Mouse (Mus musculus): ENCODE data around the gene Fam184b.

Gene Fam184b

GRCm38 (mm10) chr5:45496479-45496878 is 142.9 kb downstream of the Fam184b start:
- TF ChIP-seq CTCF (conservative IDR thresholded peaks at IDR 0.05; ENCODE audit: low read length) (no peak), NANOG (IDR thresholded peaks at IDR 0.05; ENCODE audit: borderline replicate concordance, low read length) (no peak), POU5F1 (IDR thresholded peaks at IDR 0.05; ENCODE audit: borderline replicate concordance, low read length) (no peak)
- H3K36me3 ChIP-seq (ENCODE audit: insufficient read depth, low read length): peaks cover 71% of the 10 kb centered on the region

DNA sequence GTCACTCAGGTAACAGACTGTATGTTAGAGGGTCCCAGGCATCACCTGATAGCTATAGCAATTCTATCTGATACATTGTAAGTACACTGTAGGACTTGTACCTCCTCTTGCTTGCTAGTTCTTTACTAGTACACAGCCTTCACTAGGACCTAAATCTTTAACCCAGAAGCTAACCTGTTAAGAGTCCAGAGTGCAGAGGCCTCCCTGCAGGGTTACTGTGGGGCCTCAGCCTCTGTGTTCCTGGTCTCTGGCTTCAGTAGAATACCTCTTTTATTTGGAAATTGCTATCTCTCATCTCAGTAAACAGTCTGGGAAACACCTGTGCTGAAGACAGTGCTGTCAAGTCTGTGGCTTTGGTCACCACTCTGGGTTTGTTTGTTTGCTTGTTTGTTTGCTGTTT is 143.4 kb downstream of the Fam184b start:
- H3K4me3 ChIP-seq (replicated peaks; ENCODE audit: low read length): peak overlapping the region; percentile 98
- no peak for TF ChIP-seq CTCF (conservative IDR thresholded peaks at IDR 0.05; ENCODE audit: low read length)
- TF ChIP-seq POU5F1 (IDR thresholded peaks at IDR 0.05; ENCODE audit: borderline replicate concordance, low read length): no peak
- no peak for TF ChIP-seq NANOG (IDR thresholded peaks at IDR 0.05; ENCODE audit: borderline replicate concordance, low read length)

More at GRCm38 (mm10) chr5:45496479-45496878, 142.9 kb downstream of the Fam184b start:
- H3K27me3 ChIP-seq (ENCODE audit: insufficient read depth, low read length): no peaks in the 10 kb centered on the region
- H3K9me3 ChIP-seq (ENCODE audit: low read length): no peaks in the 10 kb centered on the region
- H3K4me1 ChIP-seq (replicated peaks; ENCODE audit: low read depth, low read length): peaks cover 83% of the 10 kb centered on the region
- H3K4me3 ChIP-seq (replicated peaks; ENCODE audit: low read length): peak overlapping the region; percentile 98

DNA sequence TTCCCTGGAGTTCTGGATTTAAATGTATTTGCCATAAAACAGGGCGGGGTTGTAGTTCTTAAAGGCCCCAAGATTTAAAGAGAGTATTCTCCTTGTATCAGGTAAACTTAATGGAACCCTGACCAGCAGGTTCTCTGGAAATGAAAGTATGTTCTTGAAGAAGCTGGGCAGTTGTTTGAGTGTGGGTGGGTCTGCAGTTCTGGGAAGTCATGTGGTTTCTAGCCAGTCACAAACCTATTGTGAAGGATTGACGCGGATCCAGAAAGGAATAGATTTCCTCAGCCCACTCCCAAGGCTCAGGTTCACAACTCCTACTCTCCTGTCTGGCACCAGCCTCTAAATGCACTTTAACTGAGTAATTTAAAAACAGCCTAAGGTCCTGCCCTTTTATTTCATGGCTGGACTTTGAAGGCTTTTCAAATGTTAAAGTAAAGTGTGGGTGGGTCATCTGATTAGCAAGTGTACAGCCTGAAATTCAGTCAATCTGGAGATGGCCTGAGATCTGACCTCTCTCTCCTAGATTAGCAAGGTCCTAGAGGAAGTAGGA is 143.9 kb downstream of the Fam184b start:
- Histone ChIP-seq H3K9me3 (ENCODE audit: low read length) (no peaks in the 10 kb centered on the region), H3K27me3 (ENCODE audit: insufficient read depth, low read length) (no peaks in the 10 kb centered on the region), H3K4me1 (replicated peaks; ENCODE audit: low read depth, low read length) (peaks cover 78% of the 10 kb centered on the region), H3K4me3 (replicated peaks; ENCODE audit: low read length) (peak overlapping the region; percentile 98), H3K36me3 (ENCODE audit: insufficient read depth, low read length) (peaks cover 61% of the 10 kb centered on the region)
- no peak for TF ChIP-seq CTCF (conservative IDR thresholded peaks at IDR 0.05; ENCODE audit: low read length)
- no peak for TF ChIP-seq NANOG (IDR thresholded peaks at IDR 0.05; ENCODE audit: borderline replicate concordance, low read length)
- no peak for TF ChIP-seq POU5F1 (IDR thresholded peaks at IDR 0.05; ENCODE audit: borderline replicate concordance, low read length)

More for the DNA sequence above, 143.4 kb downstream of the Fam184b start:
- Histone ChIP-seq H3K36me3 (ENCODE audit: insufficient read depth, low read length) (peaks cover 66% of the 10 kb centered on the region), H3K9me3 (ENCODE audit: low read length) (no peaks in the 10 kb centered on the region), H3K27me3 (ENCODE audit: insufficient read depth, low read length) (no peaks in the 10 kb centered on the region), H3K4me1 (replicated peaks; ENCODE audit: low read depth, low read length) (peaks cover 83% of the 10 kb centered on the region)

GRCm38 (mm10) chr5:45494093-45494755 is 145.2 kb downstream of the Fam184b start:
- Histone ChIP-seq H3K36me3 (ENCODE audit: insufficient read depth, low read length) (peaks cover 48% of the 10 kb centered on the region), H3K4me3 (replicated peaks; ENCODE audit: low read length) (peak overlapping the region; percentile 98), H3K9me3 (ENCODE audit: low read length) (no peaks in the 10 kb centered on the region), H3K27me3 (ENCODE audit: insufficient read depth, low read length) (peaks cover 4% of the 10 kb centered on the region; the same call in 1 of the 2 replicates), H3K4me1 (replicated peaks; ENCODE audit: low read depth, low read length) (peaks cover 66% of the 10 kb centered on the region)
- TF ChIP-seq CTCF (conservative IDR thresholded peaks at IDR 0.05; ENCODE audit: low read length): no peak
- TF ChIP-seq NANOG (IDR thresholded peaks at IDR 0.05; ENCODE audit: borderline replicate concordance, low read length): no peak
- no peak for TF ChIP-seq POU5F1 (IDR thresholded peaks at IDR 0.05; ENCODE audit: borderline replicate concordance, low read length)

DNA sequence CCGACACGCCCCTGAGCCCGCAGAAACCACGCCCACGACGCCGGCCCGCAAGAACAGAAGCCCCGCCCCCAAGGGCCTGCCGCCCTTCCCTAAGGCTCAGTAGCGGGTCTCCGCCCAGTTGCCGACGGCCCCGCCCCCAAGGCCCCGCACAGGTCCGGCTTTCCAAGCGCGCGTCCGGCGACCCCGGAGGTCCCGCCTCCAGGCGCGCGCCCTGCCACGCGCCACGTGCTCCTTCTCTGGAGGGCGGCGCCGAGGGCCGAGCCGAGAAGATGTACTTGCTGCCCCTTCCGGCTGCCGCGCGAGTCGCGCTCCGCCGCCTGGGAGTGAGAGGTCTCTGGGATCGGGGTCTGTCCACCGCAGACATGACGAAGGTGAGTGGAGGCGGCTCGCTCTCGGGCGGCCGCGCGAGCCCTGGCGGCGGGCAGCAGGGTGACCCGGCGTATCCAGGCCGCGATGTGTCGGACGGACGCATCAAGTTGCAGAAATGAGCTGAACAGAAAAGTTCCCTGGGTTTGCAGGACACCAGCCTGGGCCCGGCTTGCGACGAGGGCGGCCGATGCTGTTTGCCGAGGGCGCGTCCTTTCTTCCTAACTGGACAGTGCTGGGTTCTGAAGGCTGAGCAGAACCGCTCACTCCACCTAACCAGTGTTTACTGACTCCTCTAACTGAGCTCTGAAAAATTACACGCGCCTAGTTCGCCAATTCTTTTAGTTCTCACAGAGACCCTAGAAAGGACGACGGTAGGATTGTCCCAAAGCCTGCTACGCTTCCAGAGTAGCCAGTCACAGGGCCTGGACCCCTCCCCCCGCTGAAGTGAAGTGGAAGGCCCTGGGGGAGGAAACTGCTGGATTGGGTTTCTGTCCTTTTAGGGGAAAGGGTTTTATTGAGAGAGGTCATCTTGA is 146.0 kb downstream of the Fam184b start, which contains the start of gene Lap3:
Gene Lap3, plus strand, starts transcription at position 184 of the 902 bp plus-strand sequence.
- H3K4me3 ChIP-seq (replicated peaks; ENCODE audit: low read length): peak within 1 kb of the TSS; percentile 98
- peaks cover 4% of the 10 kb centered on the region; the same call in 1 of the 2 replicates for H3K27me3 ChIP-seq (ENCODE audit: insufficient read depth, low read length)
- peaks cover 40% of the 10 kb centered on the region for H3K36me3 ChIP-seq (ENCODE audit: insufficient read depth, low read length)
- no peaks in the 10 kb centered on the region for H3K9me3 ChIP-seq (ENCODE audit: low read length)
- TF ChIP-seq NANOG (IDR thresholded peaks at IDR 0.05; ENCODE audit: borderline replicate concordance, low read length) (no peak), CTCF (conservative IDR thresholded peaks at IDR 0.05; ENCODE audit: low read length) (no peak), POU5F1 (IDR thresholded peaks at IDR 0.05; ENCODE audit: borderline replicate concordance, low read length) (no peak)
- H3K4me1 ChIP-seq (replicated peaks; ENCODE audit: low read depth, low read length): peaks cover 59% of the 10 kb centered on the region

GRCm38 (mm10) chr5:45491776-45492175 is 147.6 kb downstream of the Fam184b start:
- no peak overlapping the region for H3K4me3 ChIP-seq (replicated peaks; ENCODE audit: low read length)
- H3K4me1 ChIP-seq (replicated peaks; ENCODE audit: low read depth, low read length): peaks cover 42% of the 10 kb centered on the region
- H3K9me3 ChIP-seq (ENCODE audit: low read length): no peaks in the 10 kb centered on the region
- peaks cover 9% of the 10 kb centered on the region; the same call in 1 of the 2 replicates for H3K27me3 ChIP-seq (ENCODE audit: insufficient read depth, low read length)
- no peak for TF ChIP-seq NANOG (IDR thresholded peaks at IDR 0.05; ENCODE audit: borderline replicate concordance, low read length)
- no peak for TF ChIP-seq POU5F1 (IDR thresholded peaks at IDR 0.05; ENCODE audit: borderline replicate concordance, low read length)
- no peak for TF ChIP-seq CTCF (conservative IDR thresholded peaks at IDR 0.05; ENCODE audit: low read length)
- peaks cover 24% of the 10 kb centered on the region for H3K36me3 ChIP-seq (ENCODE audit: insufficient read depth, low read length)

DNA sequence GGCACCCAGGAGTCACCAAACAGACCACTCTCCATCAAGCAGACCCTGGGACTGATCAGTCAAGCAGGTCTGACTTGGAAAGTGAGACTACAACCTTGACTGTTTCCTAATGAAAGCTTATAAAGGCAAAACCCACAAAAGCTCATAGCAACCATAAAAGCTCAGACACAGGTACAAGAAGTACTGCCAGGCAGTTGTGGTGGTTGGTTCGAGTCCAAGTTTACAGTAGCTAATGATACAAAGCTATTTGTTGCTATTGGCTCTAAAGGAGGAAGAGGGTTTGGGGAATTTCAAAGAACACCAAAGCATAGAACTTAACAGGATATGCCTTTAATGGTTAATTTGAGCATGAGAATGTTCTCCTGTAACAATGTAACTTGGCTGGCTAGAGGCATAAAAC is 155.8 kb downstream of the Fam184b start:
- Histone ChIP-seq H3K27me3 (ENCODE audit: insufficient read depth, low read length) (peaks cover 17% of the 10 kb centered on the region; the same call in 1 of the 2 replicates), H3K4me3 (replicated peaks; ENCODE audit: low read length) (no peak overlapping the region), H3K9me3 (ENCODE audit: low read length) (no peaks in the 10 kb centered on the region), H3K4me1 (replicated peaks; ENCODE audit: low read depth, low read length) (no peaks in the 10 kb centered on the region), H3K36me3 (ENCODE audit: insufficient read depth, low read length) (no peaks in the 10 kb centered on the region)
- TF ChIP-seq POU5F1 (IDR thresholded peaks at IDR 0.05; ENCODE audit: borderline replicate concordance, low read length): no peak
- no peak for TF ChIP-seq NANOG (IDR thresholded peaks at IDR 0.05; ENCODE audit: borderline replicate concordance, low read length)
- TF ChIP-seq CTCF (conservative IDR thresholded peaks at IDR 0.05; ENCODE audit: low read length): no peak

- TF ChIP-seq NANOG (IDR thresholded peaks at IDR 0.05; ENCODE audit: borderline replicate concordance, low read length): no peak
- no peak for TF ChIP-seq POU5F1 (IDR thresholded peaks at IDR 0.05; ENCODE audit: borderline replicate concordance, low read length)
- no peak for TF ChIP-seq CTCF (conservative IDR thresholded peaks at IDR 0.05; ENCODE audit: low read length)
- Histone ChIP-seq H3K36me3 (ENCODE audit: insufficient read depth, low read length) (no peaks in the 10 kb centered on the region), H3K9me3 (ENCODE audit: low read length) (no peaks in the 10 kb centered on the region), H3K4me1 (replicated peaks; ENCODE audit: low read depth, low read length) (no peaks in the 10 kb centered on the region), H3K4me3 (replicated peaks; ENCODE audit: low read length) (no peak overlapping the region), H3K27me3 (ENCODE audit: insufficient read depth, low read length) (peaks cover 16% of the 10 kb centered on the region; the same call in 1 of the 2 replicates)
These were observed 156.8 kb downstream of the Fam184b start for GRCm38 (mm10) chr5:45482607-45483006.

All from E14TG2a.4 (cell line).